Mouse (Mus musculus): Measurements from ENCODE around the gene Tvp23a.

The Tvp23a gene

GRCm38 (mm10) chr16:10447264-10447594, at the start of gene Tvp23a:
Gene Tvp23a, minus strand, starts transcription at chr16:10447362.
- no peak for DNase-seq (ENCODE audit: low spot score in 2 of 2)

GRCm38 (mm10) chr16:10495824-10496298, 48.7 kb upstream of the Tvp23a start:
- no peak for DNase-seq (ENCODE audit: low spot score in 2 of 2)

GRCm38 (mm10) chr16:10492587-10492986, 45.4 kb upstream of the Tvp23a start:
- DNase-seq (ENCODE audit: low spot score in 2 of 2) = no peak

- DNase-seq (ENCODE audit: low spot score in 2 of 2) = no peak
These were observed 44.6 kb upstream of the Tvp23a start for GRCm38 (mm10) chr16:10491716-10492115.

- DNase-seq (ENCODE audit: low spot score in 2 of 2) = no peak
These were observed 43.5 kb upstream of the Tvp23a start for GRCm38 (mm10) chr16:10490503-10491150.

GRCm38 (mm10) chr16:10489904-10490457, 42.8 kb upstream of the Tvp23a start:
- DNase-seq (ENCODE audit: low spot score in 2 of 2) = no peak

GRCm38 (mm10) chr16:10489483-10489882, 42.3 kb upstream of the Tvp23a start:
- no peak for DNase-seq (ENCODE audit: low spot score in 2 of 2)

GRCm38 (mm10) chr16:10488769-10489481, 41.8 kb upstream of the Tvp23a start:
- DNase-seq (ENCODE audit: low spot score in 2 of 2) = no peak

GRCm38 (mm10) chr16:10487895-10488493, 40.8 kb upstream of the Tvp23a start:
- DNase-seq (ENCODE audit: low spot score in 2 of 2) = peak in 1 of 2 experiments; percentile 25

GRCm38 (mm10) chr16:10486993-10487392, 39.8 kb upstream of the Tvp23a start:
- DNase-seq (ENCODE audit: low spot score in 2 of 2) = no peak

GRCm38 (mm10) chr16:10482343-10482742, 35.2 kb upstream of the Tvp23a start:
- no peak for DNase-seq (ENCODE audit: low spot score in 2 of 2)

GRCm38 (mm10) chr16:10479857-10480256, 32.7 kb upstream of the Tvp23a start, which contains the start of gene Ciita:
Gene Ciita, plus strand, starts transcription at chr16:10480059.
- DNase-seq (ENCODE audit: low spot score in 2 of 2) = no peak

GRCm38 (mm10) chr16:10475919-10476318, 28.8 kb upstream of the Tvp23a start:
- no peak for DNase-seq (ENCODE audit: low spot score in 2 of 2)

GRCm38 (mm10) chr16:10474956-10475355, 27.8 kb upstream of the Tvp23a start:
- DNase-seq (ENCODE audit: low spot score in 2 of 2) = no peak

- no peak for DNase-seq (ENCODE audit: low spot score in 2 of 2)
These were observed 24.8 kb upstream of the Tvp23a start for GRCm38 (mm10) chr16:10471950-10472349.

- no peak for DNase-seq (ENCODE audit: low spot score in 2 of 2)
These were observed 21.0 kb upstream of the Tvp23a start for GRCm38 (mm10) chr16:10468201-10468600.

- no peak for DNase-seq (ENCODE audit: low spot score in 2 of 2)
These were observed 20.4 kb upstream of the Tvp23a start for GRCm38 (mm10) chr16:10467391-10468107.

- no peak for DNase-seq (ENCODE audit: low spot score in 2 of 2)
These were observed 18.0 kb upstream of the Tvp23a start for GRCm38 (mm10) chr16:10465011-10465681.

- no peak for DNase-seq (ENCODE audit: low spot score in 2 of 2)
These were observed 14.0 kb upstream of the Tvp23a start for GRCm38 (mm10) chr16:10461178-10461577.

- no peak for DNase-seq (ENCODE audit: low spot score in 2 of 2)
These were observed 13.0 kb upstream of the Tvp23a start for GRCm38 (mm10) chr16:10460188-10460587.

- no peak for DNase-seq (ENCODE audit: low spot score in 2 of 2)
These were observed 7.4 kb upstream of the Tvp23a start for GRCm38 (mm10) chr16:10454583-10454974.
